Comparison of ENCODE assay signal across 12 mouse cellular contexts in genomic region chrX:167101929-167102328, GRCm38 (mm10).
DNase-seq lines count a peak whose midpoint lies in the region; ATAC-seq and TF ChIP-seq lines count a peak whose summit lies in the region.
"Had no signal": no experiment of that assay in that cellular context is flagged by ENCODE, and none has a peak within 500 bp of the region (broad histone marks: within the 10 kb centered on the region; RNA-seq: fewer than 3 reads in every experiment).

No protein-coding gene starts in this region.

- no peak overlapping the region for H3K4me3 ChIP-seq in liver, embryonic 16.5 days (ENCODE audit: low read depth, low read length)
- no peak overlapping the region for H3K4me3 ChIP-seq in liver, embryonic 11.5 days (ENCODE audit: low read depth, low read length)
- no peak overlapping the region for H3K4me3 ChIP-seq in liver, postnatal 0 days (ENCODE audit: low read depth, low read length)
- H3K4me3 ChIP-seq: forebrain, embryonic 15.5 days; hindbrain, embryonic 15.5 days; limb, embryonic 10.5 days had no signal

- no peak overlapping the region for H3K27ac ChIP-seq in liver, embryonic 16.5 days (ENCODE audit: low read length)
- no peak overlapping the region for H3K27ac ChIP-seq in liver, embryonic 11.5 days (ENCODE audit: low read depth, low read length)
- 0 out of 2 replicates have a peak overlapping the region, but pooled peaks have one; percentile 16 for H3K27ac ChIP-seq in liver, postnatal 0 days (ENCODE audit: low read depth)
- H3K27ac ChIP-seq: forebrain, embryonic 15.5 days; hindbrain, embryonic 15.5 days; limb, embryonic 10.5 days had no signal

- no peaks in the 10 kb centered on the region for H3K36me3 ChIP-seq in liver, embryonic 16.5 days (ENCODE audit: control insufficient read depth, insufficient read depth)
- no peaks in the 10 kb centered on the region for H3K36me3 ChIP-seq in liver, embryonic 11.5 days (ENCODE audit: control insufficient read depth, insufficient read depth, low read length)
- no peaks in the 10 kb centered on the region for H3K36me3 ChIP-seq in liver, postnatal 0 days (replicated peaks; ENCODE audit: insufficient read depth, low read length)
- H3K36me3 ChIP-seq: forebrain, embryonic 15.5 days; hindbrain, embryonic 15.5 days; limb, embryonic 10.5 days had no signal

- 33% methylated on average over 2 of the region's 2 CpGs for WGBS in liver, embryonic 16.5 days (ENCODE audit: insufficient replicate concordance)
- 55% methylated on average over 2 of the region's 2 CpGs for WGBS in liver, embryonic 11.5 days
- WGBS in liver, postnatal 0 days (ENCODE audit: insufficient replicate concordance) = 25% methylated on average over 2 of the region's 2 CpGs

- no peak overlapping the region for H3K9ac ChIP-seq in liver, embryonic 16.5 days (ENCODE audit: low read depth, low read length)
- no peak overlapping the region for H3K9ac ChIP-seq in liver, embryonic 11.5 days (ENCODE audit: low read depth, low read length)
- no peak overlapping the region for H3K9ac ChIP-seq in liver, postnatal 0 days (replicated peaks)
- H3K9ac ChIP-seq: forebrain, embryonic 15.5 days; hindbrain, embryonic 15.5 days had no signal

- TF ChIP-seq EP300 in liver, postnatal 0 days (IDR thresholded peaks at IDR 0.05; ENCODE audit: low read depth) = no peak

- no peaks in the 10 kb centered on the region for H3K9me3 ChIP-seq in liver, embryonic 16.5 days (replicated peaks; ENCODE audit: control insufficient read depth, low read length)
- no peaks in the 10 kb centered on the region for H3K9me3 ChIP-seq in liver, embryonic 11.5 days (ENCODE audit: control insufficient read depth, low read length)
- no peaks in the 10 kb centered on the region for H3K9me3 ChIP-seq in liver, postnatal 0 days (ENCODE audit: low read length)
- H3K9me3 ChIP-seq: forebrain, embryonic 15.5 days; hindbrain, embryonic 15.5 days; limb, embryonic 10.5 days had no signal

- H3K4me2 ChIP-seq in liver, embryonic 16.5 days (ENCODE audit: low read depth, low read length) = no peak overlapping the region
- H3K4me2 ChIP-seq in liver, embryonic 11.5 days = no peak overlapping the region
- H3K4me2 ChIP-seq in liver, postnatal 0 days (ENCODE audit: low read depth, low read length) = no peak overlapping the region
- H3K4me2 ChIP-seq: forebrain, embryonic 15.5 days; hindbrain, embryonic 15.5 days had no signal

- H3K4me1 ChIP-seq in liver, embryonic 16.5 days (ENCODE audit: control insufficient read depth, low read depth, low read length) = no peaks in the 10 kb centered on the region
- H3K4me1 ChIP-seq in liver, embryonic 11.5 days (replicated peaks; ENCODE audit: control insufficient read depth, insufficient read depth, low read length) = no peaks in the 10 kb centered on the region
- H3K4me1 ChIP-seq in liver, postnatal 0 days (ENCODE audit: insufficient read depth) = 0 out of 2 replicates have a peak, but pooled peaks cover 5% of the 10 kb centered on the region
- H3K4me1 ChIP-seq: limb, embryonic 10.5 days had no signal

- DNase-seq in liver, embryonic 11.5 days (ENCODE audit: low spot score) = no peak
- DNase-seq in T-cell, adult 2 months (ENCODE audit: low spot score) = peak; percentile 67
- no peak for DNase-seq in liver, postnatal 0 days
- DNase-seq in thymus, postnatal 14 days = peak; percentile 42
- no peak for DNase-seq in adrenal gland, postnatal 25 days
- DNase-seq in embryo, embryonic 9.5 days (ENCODE audit: extremely low spot score) = no peak
- DNase-seq: cerebellum, adult 11 months had no signal

- ATAC-seq in liver, embryonic 16.5 days (ENCODE audit: low read depth) = peak; percentile 54; the same call in 1 of the 2 replicates
- no peak for ATAC-seq in liver, embryonic 11.5 days (replicated peaks; ENCODE audit: low FRiP score)
- ATAC-seq in liver, postnatal 0 days = peak; percentile 27; the same call in 1 of the 2 replicates
- ATAC-seq in cerebellum, adult (ENCODE audit: insufficient number of reproducible peaks, low FRiP score, low TSS enrichment) = no peak
- ATAC-seq: forebrain, embryonic 15.5 days had no signal

- H3K27me3 ChIP-seq in liver, embryonic 16.5 days (ENCODE audit: control insufficient read depth, insufficient read depth, low read depth, low read length) = peaks cover 5% of the 10 kb centered on the region; the same call in 1 of the 2 replicates
- H3K27me3 ChIP-seq in liver, embryonic 11.5 days (replicated peaks; ENCODE audit: control insufficient read depth, insufficient read depth, low read length) = peaks cover 8% of the 10 kb centered on the region
- peaks cover 8% of the 10 kb centered on the region; the same call in 1 of the 2 replicates for H3K27me3 ChIP-seq in liver, postnatal 0 days (ENCODE audit: insufficient read depth, low read length)
- H3K27me3 ChIP-seq: forebrain, embryonic 15.5 days had no signal

- no peak for TF ChIP-seq CTCF in liver, postnatal 0 days (IDR thresholded peaks at IDR 0.05; ENCODE audit: low read depth)

Comparison
In these comparisons a context has a peak if more than half of its experiments do, and no peak if none do; other contexts are left out.
1. ATAC-seq: peak in liver, embryonic 16.5 days (single experiment) and liver, postnatal 0 days (single experiment); none in liver, embryonic 11.5 days (single experiment) and cerebellum, adult (single experiment).
2. DNase-seq: peak in T-cell, adult 2 months (single experiment) and thymus, postnatal 14 days (single experiment); none in liver, embryonic 11.5 days (single experiment), liver, postnatal 0 days (single experiment), adrenal gland, postnatal 25 days (single experiment) and embryo, embryonic 9.5 days (single experiment).